Comparison of ENCODE assay signal across 8 mouse cellular contexts in the genomic region with DNA sequence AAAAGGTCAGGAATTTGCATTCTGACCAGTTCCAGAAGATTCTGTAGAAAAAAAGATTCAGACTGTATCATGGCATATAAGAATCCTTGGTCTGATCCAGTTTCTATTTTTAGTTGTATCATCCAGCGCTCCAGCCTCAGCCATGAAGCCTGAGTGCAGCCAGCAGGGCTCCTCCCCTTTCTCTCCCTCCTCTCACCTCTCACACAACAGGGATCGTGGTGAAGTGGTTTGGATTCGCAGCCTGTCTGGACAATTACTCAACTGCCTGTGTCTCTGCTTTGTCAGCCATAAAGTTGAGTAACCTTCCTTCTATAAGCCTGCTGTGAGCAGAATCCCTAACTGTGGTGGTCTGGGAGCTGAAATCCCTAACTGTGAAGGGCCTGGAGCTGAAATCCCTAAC.
DNase-seq lines count a peak whose midpoint lies in the region; ATAC-seq lines count a peak whose summit lies in the region.

No protein-coding gene starts in this region.

- H3K4me3 ChIP-seq in kidney, embryonic 16.5 days (ENCODE audit: low read length), result no peak overlapping the region
- no peak overlapping the region for H3K4me3 ChIP-seq in midbrain, embryonic 16.5 days (ENCODE audit: low read depth, low read length)

- no peaks in the 10 kb centered on the region for H3K9me3 ChIP-seq in kidney, embryonic 16.5 days (ENCODE audit: low read length)
- H3K9me3 ChIP-seq in midbrain, embryonic 16.5 days (replicated peaks; ENCODE audit: control insufficient read depth, low read length, poor library complexity, severe bottlenecking), result no peaks in the 10 kb centered on the region

- H3K27me3 ChIP-seq in kidney, embryonic 16.5 days (ENCODE audit: insufficient read depth, low read length), result no peaks in the 10 kb centered on the region
- H3K27me3 ChIP-seq in midbrain, embryonic 16.5 days (ENCODE audit: control insufficient read depth, insufficient read depth, low read depth, low read length), result no peaks in the 10 kb centered on the region

- peak overlapping the region; percentile 71 for H3K27ac ChIP-seq in kidney, embryonic 16.5 days (ENCODE audit: low read length)
- peak overlapping the region; percentile 44 for H3K27ac ChIP-seq in midbrain, embryonic 16.5 days (ENCODE audit: low read length)

- ATAC-seq in kidney, embryonic 16.5 days (ENCODE audit: low FRiP score, low TSS enrichment), result peak; percentile 52; the same call in 1 of the 2 replicates
- peak; percentile 61 for ATAC-seq in midbrain, embryonic 16.5 days

- peaks cover 27% of the 10 kb centered on the region for H3K4me1 ChIP-seq in kidney, embryonic 16.5 days (ENCODE audit: insufficient read depth, low read length)
- H3K4me1 ChIP-seq in midbrain, embryonic 16.5 days (ENCODE audit: control insufficient read depth, insufficient read depth, low read length), result peaks cover 9% of the 10 kb centered on the region

- no peaks in the 10 kb centered on the region for H3K36me3 ChIP-seq in kidney, embryonic 16.5 days (ENCODE audit: insufficient read depth, low read length)
- H3K36me3 ChIP-seq in midbrain, embryonic 16.5 days (ENCODE audit: control insufficient read depth, insufficient read depth, low read length), result no peaks in the 10 kb centered on the region

- no peak overlapping the region; the same call in 1 of the 2 replicates for H3K9ac ChIP-seq in kidney, embryonic 16.5 days (replicated peaks; ENCODE audit: low read length)
- H3K9ac ChIP-seq in midbrain, embryonic 16.5 days (ENCODE audit: low read depth, low read length), result no peak overlapping the region

- no peak overlapping the region for H3K4me2 ChIP-seq in kidney, embryonic 16.5 days (replicated peaks; ENCODE audit: low read depth, low read length)
- H3K4me2 ChIP-seq in midbrain, embryonic 16.5 days (ENCODE audit: low read length), result no peak overlapping the region

- peak; percentile 92 for DNase-seq in NIH3T3 (ENCODE audit: low read depth)
- DNase-seq in brain, adult 2 months (ENCODE audit: low read depth, low spot score), result peak; percentile 35
- peak; percentile 28 for DNase-seq in heart, adult 8-10 months (ENCODE audit: low spot score)
- no peak for DNase-seq in right cerebral cortex, adult 18-20 months
- no peak for DNase-seq in layer of hippocampus, adult 8-10 months (ENCODE audit: low spot score in 2 of 2)
- DNase-seq in layer of hippocampus, postnatal 14 days (ENCODE audit: low spot score in 2 of 2), result no peak

- WGBS in kidney, embryonic 16.5 days, result 8% methylated on average over 3 of the region's 3 CpGs
- WGBS in midbrain, embryonic 16.5 days, result 7% methylated on average over 3 of the region's 3 CpGs

Comparison
In these comparisons a context has a peak if more than half of its experiments do, and no peak if none do; other contexts are left out.
1. DNase-seq: peak in NIH3T3 (single experiment), brain, adult 2 months (single experiment) and heart, adult 8-10 months (single experiment); none in right cerebral cortex, adult 18-20 months (single experiment), layer of hippocampus, adult 8-10 months (0 of 2) and layer of hippocampus, postnatal 14 days (0 of 2).